Mouse (Mus musculus) layer of hippocampus, adult 2 months (tissue): ENCODE data around the gene Rnf115. TPM values are rescaled to one million over a fixed set of nuclear protein-coding genes. Genes with fewer than 3 reads are reported as not detected.
"Not testable (repeated sequence)": the region's sequence is repeated elsewhere in the genome, so short reads cannot be mapped to it uniquely, and the experiment has no call there.

Experiments
- DNase-seq, 2 experiments: peaks; one replicate each; pipeline ENCODE4 v3.0.0; 2022; ENCODE audit warnings: low spot score in 2 of 2
- H3K27ac ChIP-seq: fragments of 200-600 bp; 2 replicates; pipeline ENCODE4 v1.8.1; 2022
- H3K4me3 ChIP-seq: fragments of 200-600 bp; 2 replicates; pipeline ENCODE4 v1.8.1; 2022; ENCODE audit warnings: mild to moderate bottlenecking
- CTCF ChIP-seq: fragments of 200-600 bp; conservative IDR thresholded peaks from 2 replicates; pipeline ENCODE4 v1.8.1; 2022; ENCODE audit warnings: antibody characterized with exemption, mild to moderate bottlenecking, moderate library complexity
- long read RNA-seq, 2 experiments: library from polyadenylated mRNA; stranded (forward); transcript quantifications; one replicate each; pipeline ENCODE4 v2.0.0; 2021; ENCODE audit warnings: borderline mapping rate in 2 of 2
- total RNA-seq, 2 experiments: library from RNA; stranded (reverse); gene quantifications; 2 replicates each; pipeline ENCODE4 v1.2.3; 2021

Rnf115 gene
- total RNA-seq = 10 to 100 TPM; 59.7 to 61.3 TPM
- long read RNA-seq, experiment 1, transcript Rnf115-201 (9 exons, 2,209 nt) = major isoform, 48 of 57 reads
- long read RNA-seq, experiment 1, partial matches to known transcripts = 3 of 57 reads
- long read RNA-seq, experiment 1, other reads (novel, unspliced or antisense) = 6 of 57 reads
- long read RNA-seq, experiment 2, transcript Rnf115-201 (9 exons, 2,209 nt) = major isoform, 93 of 97 reads
- long read RNA-seq, experiment 2, partial matches to known transcripts = 1 of 97 reads
- long read RNA-seq, experiment 2, other reads (novel, unspliced or antisense) = 3 of 97 reads

- no peak for TF ChIP-seq CTCF
- peak; percentile 93 to 96 for DNase-seq
- peak within 1 kb of the TSS; percentile 97 for H3K4me3 ChIP-seq
- H3K27ac ChIP-seq = peak within 1 kb of the TSS; percentile 96
Measured at GRCm38 (mm10) chr3:96727343-96727827, at the start of gene Rnf115, which contains the start of gene Polr3c. Gene Rnf115 (plus strand): TSS chr3:96727664. Gene Polr3c (minus strand): TSS chr3:96727628.

GRCm38 (mm10) chr3:96678456-96678855 is 49.0 kb upstream of the Rnf115 start:
- TF ChIP-seq CTCF = no peak
- no peak for DNase-seq
- H3K27ac ChIP-seq = no peak overlapping the region

GRCm38 (mm10) chr3:96679159-96679674 is 48.2 kb upstream of the Rnf115 start:
- no peak for TF ChIP-seq CTCF
- H3K27ac ChIP-seq = no peak overlapping the region
- no peak for DNase-seq
- no peak overlapping the region for H3K4me3 ChIP-seq

More at GRCm38 (mm10) chr3:96678456-96678855, 49.0 kb upstream of the Rnf115 start:
- no peak overlapping the region for H3K4me3 ChIP-seq

GRCm38 (mm10) chr3:96680269-96680956 is 47.1 kb upstream of the Rnf115 start:
- Histone ChIP-seq H3K4me3 (no peak overlapping the region), H3K27ac (no peak overlapping the region)
- TF ChIP-seq CTCF = no peak
- DNase-seq = no peak

GRCm38 (mm10) chr3:96683496-96683895 is 44.0 kb upstream of the Rnf115 start:
- no peak for TF ChIP-seq CTCF
- H3K4me3 ChIP-seq = no peak overlapping the region
- no peak overlapping the region for H3K27ac ChIP-seq
- DNase-seq = no peak

GRCm38 (mm10) chr3:96684151-96684821 is 43.2 kb upstream of the Rnf115 start:
- Histone ChIP-seq H3K4me3 (peak overlapping the region; percentile 37; the same call in 1 of the 2 replicates), H3K27ac (no peak overlapping the region)
- TF ChIP-seq CTCF = no peak
- DNase-seq = no peak

GRCm38 (mm10) chr3:96684822-96685156 is 42.7 kb upstream of the Rnf115 start:
- DNase-seq = no peak
- no peak for TF ChIP-seq CTCF
- Histone ChIP-seq H3K27ac (no peak overlapping the region), H3K4me3 (peak overlapping the region; percentile 37)

- not testable (repeated sequence) for DNase-seq, H3K27ac ChIP-seq, H3K4me3 ChIP-seq
Measured at GRCm38 (mm10) chr3:96686057-96686456, 41.4 kb upstream of the Rnf115 start.

GRCm38 (mm10) chr3:96688854-96689253 is 38.6 kb upstream of the Rnf115 start:
- Histone ChIP-seq H3K4me3 (no peak overlapping the region), H3K27ac (no peak overlapping the region)
- no peak for TF ChIP-seq CTCF
- DNase-seq = no peak

GRCm38 (mm10) chr3:96690298-96690697 is 37.2 kb upstream of the Rnf115 start:
- DNase-seq = no peak
- no peak overlapping the region for H3K27ac ChIP-seq

GRCm38 (mm10) chr3:96692506-96692905 is 35.0 kb upstream of the Rnf115 start:
- no peak overlapping the region for H3K27ac ChIP-seq
- H3K4me3 ChIP-seq = no peak overlapping the region
- no peak for DNase-seq
- peak; percentile 63 for TF ChIP-seq CTCF

More at GRCm38 (mm10) chr3:96690298-96690697, 37.2 kb upstream of the Rnf115 start:
- H3K4me3 ChIP-seq = no peak overlapping the region
- peak; percentile 20; the same call in 1 of the 2 replicates for TF ChIP-seq CTCF

GRCm38 (mm10) chr3:96693579-96693978 is 33.9 kb upstream of the Rnf115 start:
- TF ChIP-seq CTCF = no peak
- Histone ChIP-seq H3K4me3 (no peak overlapping the region), H3K27ac (no peak overlapping the region)
- DNase-seq = no peak
